Mouse (Mus musculus) gastrocnemius, adult 2 months (tissue): Measurements from ENCODE around the gene Sugp1. TPM values are rescaled to one million over a fixed set of nuclear protein-coding genes. Genes with fewer than 3 reads are reported as not detected.

Experiments
- DNase-seq: peaks from one replicate; pipeline ENCODE4 v3.0.0; 2022
- H3K27ac ChIP-seq: fragments of 200-600 bp; 2 replicates; pipeline ENCODE4 v1.8.1; 2022; ENCODE audit warnings: mild to moderate bottlenecking
- H3K4me3 ChIP-seq: fragments of 200-600 bp; 2 replicates; pipeline ENCODE4 v1.8.1; 2022; ENCODE audit warnings: mild to moderate bottlenecking, moderate library complexity
- CTCF ChIP-seq: fragments of 200-600 bp; IDR thresholded peaks from 2 replicates; pipeline ENCODE4 v1.8.1; 2022; ENCODE audit warnings: antibody characterized with exemption, mild to moderate bottlenecking, moderate library complexity
- intact Hi-C: fragments of 180-260 bp; cut with DNase I; formaldehyde crosslinking; loops from one replicate; pipeline ENCODE4 v1.15.1; 2025
- total RNA-seq, 2 experiments: library from RNA; stranded (reverse); gene quantifications; 2 replicates each; pipeline ENCODE4 v1.2.3; 2021

The Sugp1 gene
- total RNA-seq, 2 experiments from 2014 or later = 16.8 to 21.0 TPM

DNA sequence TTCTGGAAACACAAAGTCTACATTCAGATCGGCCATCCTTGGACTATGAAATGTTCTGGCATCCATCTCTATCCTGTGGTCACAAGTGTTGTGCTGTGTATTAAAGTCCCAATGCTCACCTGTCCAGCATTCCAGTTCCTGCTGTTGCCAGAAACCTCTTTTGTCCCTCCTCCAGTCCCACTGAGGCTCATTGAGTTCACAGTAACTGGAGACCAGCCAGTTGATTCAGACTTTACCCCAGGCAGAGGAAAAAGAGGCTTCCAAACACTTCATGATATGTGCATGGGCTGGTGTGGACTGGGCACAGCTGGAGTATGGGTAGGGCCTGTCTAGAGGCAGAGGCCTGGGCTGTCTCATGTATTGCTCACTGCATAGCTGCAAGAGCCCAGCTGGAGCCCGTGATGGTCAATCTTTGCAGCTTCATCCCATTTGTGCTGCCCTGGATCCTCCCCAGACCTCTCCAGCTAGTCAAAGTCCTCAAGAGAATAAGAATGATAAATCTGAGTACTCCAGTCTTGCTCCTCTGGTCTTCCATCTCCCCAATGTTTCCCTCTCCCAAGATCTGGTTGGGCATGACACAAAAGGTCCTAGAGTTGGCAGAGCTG lies 29.3 kb downstream of the Sugp1 start:
- H3K27ac ChIP-seq = peak overlapping the region; percentile 48
- no peak for DNase-seq

GRCm38 (mm10) chr8:70072441-70073069 lies 29.9 kb downstream of the Sugp1 start, which contains the start of gene Tm6sf2:
Tm6sf2 (plus strand) TSS chr8:70072924.
- TF ChIP-seq CTCF = no peak
- peak; percentile 58 for DNase-seq
- intact Hi-C loops = no loop called here
- H3K27ac ChIP-seq = peak within 1 kb of the TSS; percentile 67
- peak within 1 kb of the TSS; percentile 64 for H3K4me3 ChIP-seq

More for the DNA sequence above, 29.3 kb downstream of the Sugp1 start:
- H3K4me3 ChIP-seq = no peak overlapping the region
- TF ChIP-seq CTCF = no peak
- intact Hi-C loops = no loop called here

DNA sequence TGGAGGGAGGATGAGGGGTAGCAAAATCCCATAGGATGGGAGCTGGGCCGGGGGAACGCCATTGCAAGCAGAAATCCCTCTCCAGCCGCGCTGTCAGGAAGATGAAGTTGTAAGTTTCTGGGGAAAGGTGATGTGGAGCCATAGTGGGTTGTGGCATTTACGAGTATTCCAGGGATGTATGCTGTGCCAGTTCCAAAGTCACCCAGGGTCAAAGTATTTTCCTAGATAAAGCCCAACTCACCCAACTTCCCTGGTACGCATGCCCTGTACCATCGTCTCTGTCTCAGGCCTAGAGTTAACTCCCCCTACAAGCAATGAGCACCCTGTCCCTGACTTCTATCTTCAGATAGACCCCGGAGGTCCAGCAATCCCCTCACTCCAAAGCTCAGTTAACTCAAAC lies 30.5 kb downstream of the Sugp1 start:
- no peak for DNase-seq
- intact Hi-C loops = no loop called here
- Histone ChIP-seq H3K4me3 (peak overlapping the region; percentile 64), H3K27ac (peak overlapping the region; percentile 67)
- no peak for TF ChIP-seq CTCF

DNA sequence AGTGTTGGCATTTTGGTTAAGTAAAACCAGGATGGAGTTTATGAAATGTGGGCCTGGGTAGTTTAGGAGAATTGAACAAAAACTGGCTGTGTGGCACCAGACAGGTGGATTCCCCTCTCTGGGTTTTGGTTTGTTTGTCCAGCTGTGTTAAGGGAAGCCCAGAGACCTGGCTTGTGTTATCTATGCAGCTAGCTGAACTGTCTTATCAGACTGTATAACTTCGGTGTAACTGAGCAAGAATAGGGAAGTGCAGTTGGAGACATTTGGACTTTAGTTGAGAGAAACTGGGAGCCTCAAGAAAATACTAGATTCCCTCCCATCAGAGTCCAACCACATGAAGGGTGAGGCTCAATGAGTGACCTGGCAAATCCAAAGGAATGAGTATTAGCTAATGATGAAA lies 31.1 kb downstream of the Sugp1 start:
- Histone ChIP-seq H3K4me3 (no peak overlapping the region), H3K27ac (no peak overlapping the region)
- DNase-seq = no peak
- TF ChIP-seq CTCF = no peak
- intact Hi-C loops = no loop called here

GRCm38 (mm10) chr8:70081976-70082375 lies 39.4 kb downstream of the Sugp1 start:
- Histone ChIP-seq H3K4me3 (no peak overlapping the region), H3K27ac (no peak overlapping the region)
- no peak for TF ChIP-seq CTCF
- intact Hi-C loops = no loop called here
- DNase-seq = no peak

- TF ChIP-seq CTCF = no peak
- Histone ChIP-seq H3K4me3 (peak within 1 kb of the TSS; percentile 67), H3K27ac (no peak within 1 kb of the TSS)
- intact Hi-C loops = no loop called here
- peak; percentile 72 for DNase-seq
These were observed 40.7 kb downstream of the Sugp1 start, which contains the start of gene Hapln4 for GRCm38 (mm10) chr8:70083285-70083684. Hapln4 (plus strand) TSS chr8:70083457.

- DNase-seq = no peak
- Histone ChIP-seq H3K4me3 (peak overlapping the region; percentile 67), H3K27ac (no peak overlapping the region)
- intact Hi-C loops = loop anchor here (5.0 kb wide), 1 partner anchor 83 kb away; no protein-coding TSS in a partner anchor
- TF ChIP-seq CTCF = no peak
These were observed 41.8 kb downstream of the Sugp1 start for GRCm38 (mm10) chr8:70084191-70085065.

- intact Hi-C loops = loop anchor here (5.0 kb wide), 1 partner anchor 81 kb away; no protein-coding TSS in a partner anchor
- no peak for DNase-seq
- no peak for TF ChIP-seq CTCF
- Histone ChIP-seq H3K27ac (no peak overlapping the region), H3K4me3 (no peak overlapping the region)
These were observed 43.5 kb downstream of the Sugp1 start for GRCm38 (mm10) chr8:70086151-70086550.

- H3K27ac ChIP-seq = no peak overlapping the region
- no peak for TF ChIP-seq CTCF
- no peak overlapping the region for H3K4me3 ChIP-seq
- intact Hi-C loops = loop anchor here (5.0 kb wide), 1 partner anchor 80 kb away; no protein-coding TSS in a partner anchor
- no peak for DNase-seq
These were observed 44.6 kb downstream of the Sugp1 start for GRCm38 (mm10) chr8:70087237-70087636.

GRCm38 (mm10) chr8:70087836-70088650 lies 45.4 kb downstream of the Sugp1 start:
- H3K4me3 ChIP-seq = peak overlapping the region; percentile 37
- TF ChIP-seq CTCF = peak; percentile 64
- intact Hi-C loops = loop anchor here (5.0 kb wide), 1 partner anchor 79 kb away; no protein-coding TSS in a partner anchor
- H3K27ac ChIP-seq = no peak overlapping the region
- DNase-seq = peak; percentile 53

DNA sequence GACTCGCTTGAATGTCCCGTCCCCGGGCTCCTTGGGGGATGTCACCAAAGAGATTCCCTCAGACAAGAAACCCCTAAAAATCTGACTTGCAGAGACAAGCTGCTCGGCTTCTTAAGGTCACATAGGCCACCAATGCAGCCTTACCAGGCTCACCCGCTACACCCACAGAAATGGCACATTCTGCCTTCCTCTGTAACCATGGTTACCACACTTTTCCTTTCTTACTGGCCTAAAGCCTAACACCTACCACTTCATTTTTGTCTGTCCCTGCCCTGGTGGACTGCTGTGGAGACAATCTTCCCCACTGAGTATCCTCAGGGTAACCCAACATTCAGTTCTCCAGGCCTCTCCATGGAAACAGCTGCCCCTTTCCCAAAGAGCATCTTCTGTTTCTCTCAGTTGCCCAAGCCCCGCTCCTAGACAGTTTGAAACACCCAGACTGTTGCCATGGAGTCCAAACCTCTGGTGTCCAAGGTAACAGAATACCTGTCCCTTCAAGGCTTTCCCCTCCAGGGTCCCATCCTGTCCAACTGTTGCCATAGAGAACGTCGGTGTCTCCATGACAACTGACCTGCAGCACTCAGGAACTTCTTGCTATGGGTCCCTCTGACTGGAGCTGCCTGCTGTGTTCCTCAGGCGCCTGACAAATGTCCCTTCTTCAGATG lies 46.8 kb downstream of the Sugp1 start:
- no peak overlapping the region for H3K4me3 ChIP-seq
- no peak for DNase-seq
- no peak overlapping the region for H3K27ac ChIP-seq
- intact Hi-C loops = loop anchor here (5.0 kb wide), 1 partner anchor 78 kb away; no protein-coding TSS in a partner anchor
- TF ChIP-seq CTCF = no peak
